Mouse (Mus musculus) adrenal gland, postnatal 4 days (tissue): ENCODE data around the gene Olfr1046. TPM values are rescaled to one million over a fixed set of nuclear protein-coding genes. Genes with fewer than 3 reads are reported as not detected.
"Not testable (repeated sequence)": the region's sequence is repeated elsewhere in the genome, so short reads cannot be mapped to it uniquely, and the experiment has no call there.

Experiments used
- DNase-seq, 2 experiments: peaks; one replicate each; pipeline ENCODE4 v3.0.0; 2021 to 2022; ENCODE audit warnings: low spot score in 2 of 2, mixed read lengths in 2 of 2
- long read RNA-seq, 2 experiments: library from polyadenylated mRNA; stranded (forward); transcript quantifications; one replicate each; pipeline ENCODE4 v2.0.0; 2021
- total RNA-seq, 2 experiments: library from RNA; stranded (reverse); gene quantifications; 2 replicates each; pipeline ENCODE4 v1.2.3; 2021

Gene Olfr1046
- total RNA-seq = not detected
- long read RNA-seq, experiment 1 = 0 reads
- long read RNA-seq, experiment 2 = 0 reads

DNA sequence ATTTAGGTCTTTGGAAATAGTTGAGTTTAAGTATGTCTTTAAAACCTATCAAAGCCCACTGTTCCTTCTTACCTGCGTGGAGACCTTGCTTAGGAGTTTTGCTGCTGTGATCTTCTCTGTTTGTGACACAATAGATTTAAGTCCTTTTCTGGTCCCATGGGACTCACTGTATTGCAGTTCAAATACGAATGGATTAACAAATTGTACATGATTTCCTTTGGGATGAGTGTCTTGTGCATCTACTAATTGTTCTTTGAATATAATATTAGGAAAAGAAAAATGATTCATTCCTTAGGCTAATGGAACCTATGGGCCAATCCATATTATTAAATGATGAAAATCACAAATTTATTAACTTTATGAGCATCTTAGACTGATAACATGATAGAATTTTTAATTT is at the start of gene Olfr1046:
Gene Olfr1046 (minus strand): TSS at position 101 of the 400 bp plus-strand sequence.
- no peak for DNase-seq

DNA sequence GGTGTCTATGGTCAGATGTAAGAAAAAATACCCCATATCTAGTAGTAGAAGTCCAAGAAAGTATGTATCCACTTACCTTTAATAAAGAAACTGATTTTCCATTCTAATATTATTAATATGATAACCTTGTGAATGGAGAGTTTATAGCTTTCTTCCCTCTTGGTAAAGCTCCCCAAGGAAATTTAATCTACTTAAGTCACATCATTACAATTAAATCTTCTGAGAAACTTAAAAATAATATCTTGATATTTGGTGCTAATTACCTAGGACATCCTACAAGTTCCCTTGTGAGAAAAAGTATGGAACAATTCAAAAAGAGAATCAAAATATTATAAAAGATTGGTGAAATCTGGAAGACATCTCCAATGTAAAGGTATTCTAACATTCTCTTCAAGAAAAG is 39.1 kb upstream of the Olfr1046 start, which contains the start of gene Olfr1049:
Gene Olfr1049 (minus strand): TSS at position 101 of the 400 bp plus-strand sequence.
- not testable (repeated sequence) for DNase-seq

DNA sequence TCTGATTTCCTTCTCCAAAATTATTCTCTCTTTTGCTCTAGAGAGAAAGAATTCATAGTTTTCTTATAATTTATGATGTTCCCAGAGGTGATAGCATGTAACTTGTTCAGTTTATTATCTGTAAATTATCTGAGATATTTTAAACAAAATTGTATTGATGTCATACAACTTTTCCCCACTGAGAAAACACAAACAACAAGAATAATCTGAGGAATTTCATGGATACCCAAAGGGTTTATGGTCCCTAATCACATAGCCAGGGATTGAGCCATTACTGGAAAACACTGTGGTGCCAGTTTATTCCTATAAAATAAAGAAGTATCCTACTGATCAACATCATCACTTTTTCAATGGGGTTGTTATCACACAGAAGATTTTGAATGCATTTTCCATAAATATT is 21.1 kb upstream of the Olfr1046 start, which contains the start of gene Olfr1048:
Gene Olfr1048 (minus strand): TSS at position 101 of the 400 bp plus-strand sequence.
- DNase-seq = no peak

DNA sequence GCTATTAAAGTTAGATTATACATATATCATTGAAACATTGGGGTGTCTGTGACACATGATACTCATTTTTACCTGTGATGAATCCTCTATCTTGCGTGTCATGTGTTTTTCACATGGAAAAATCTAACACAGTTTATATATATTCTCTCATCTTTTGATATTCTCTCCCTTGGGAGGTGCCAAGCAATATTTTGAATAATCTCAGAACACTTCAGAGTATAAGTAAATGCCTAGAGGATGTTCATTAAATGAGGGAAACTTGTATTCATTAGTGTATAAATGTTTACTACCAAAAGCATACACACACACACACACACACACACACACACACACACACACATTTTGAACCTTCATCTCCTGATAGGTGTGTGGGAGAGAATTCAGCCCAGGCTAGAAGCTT is 12.2 kb upstream of the Olfr1046 start, which contains the start of gene Olfr1047:
Gene Olfr1047 (minus strand): TSS at position 101 of the 400 bp plus-strand sequence.
- no peak for DNase-seq

DNA sequence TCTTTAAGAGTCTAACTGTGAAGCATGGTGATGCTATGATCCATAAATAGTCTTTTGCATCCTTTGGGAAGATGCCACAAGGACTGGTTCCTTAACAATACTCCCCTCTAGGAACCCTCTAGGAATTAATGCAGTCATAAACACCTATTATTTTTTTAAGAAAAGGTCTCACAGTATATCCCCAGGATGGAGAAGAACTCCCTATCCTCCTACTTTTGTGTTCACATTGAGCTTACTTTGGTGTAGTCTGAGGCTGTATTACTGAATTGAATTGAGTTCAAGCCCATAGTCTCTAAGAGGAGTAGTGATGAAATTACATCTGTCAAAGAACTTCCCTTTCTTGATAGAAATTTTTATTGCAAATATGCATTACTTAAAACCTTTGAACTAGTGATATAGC is 16.2 kb downstream of the Olfr1046 start, which contains the start of gene Olfr1045:
Gene Olfr1045 (minus strand): TSS at position 101 of the 400 bp plus-strand sequence.
- DNase-seq = no peak

DNA sequence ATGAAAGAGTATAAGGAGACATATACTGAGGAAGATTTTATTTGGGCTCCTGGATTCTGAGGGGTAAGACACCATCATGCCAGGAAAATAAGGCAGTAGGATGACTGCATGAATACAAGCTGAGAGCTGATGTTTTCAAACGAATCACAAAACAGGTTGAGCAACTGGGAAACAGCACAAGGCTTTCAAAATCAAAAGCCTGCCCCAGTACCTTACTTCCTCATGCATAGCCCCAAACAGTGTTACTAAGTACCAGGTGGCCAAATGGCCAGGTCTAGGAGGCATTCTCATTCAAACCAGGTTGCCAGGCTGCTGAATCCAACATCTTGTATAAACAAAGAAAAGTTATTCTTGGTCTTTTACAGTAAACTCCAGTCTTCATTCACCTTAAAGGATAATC is 23.3 kb downstream of the Olfr1046 start:
- no peak for DNase-seq

DNA sequence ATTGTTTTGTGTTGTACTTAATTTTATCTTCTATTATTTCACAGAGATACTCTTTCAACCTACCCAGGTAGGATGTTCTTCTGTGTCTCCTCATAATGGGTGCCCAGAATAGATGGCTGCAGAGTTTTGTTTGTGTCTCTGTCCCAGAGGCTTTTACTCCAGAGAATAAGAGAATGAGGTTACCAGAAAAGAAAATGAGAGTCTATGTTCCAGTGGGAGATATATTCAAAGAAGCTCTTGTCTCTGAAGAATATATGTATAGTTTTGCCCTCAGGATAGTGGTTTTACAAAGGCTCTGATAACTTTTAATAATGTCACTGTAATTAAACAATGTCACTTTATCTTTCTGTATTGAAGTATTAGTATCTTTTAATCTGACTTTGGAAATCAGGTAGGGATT is 33.5 kb downstream of the Olfr1046 start, which contains the start of gene Olfr52:
Gene Olfr52 (minus strand): TSS at position 101 of the 400 bp plus-strand sequence.
- DNase-seq = no peak

DNA sequence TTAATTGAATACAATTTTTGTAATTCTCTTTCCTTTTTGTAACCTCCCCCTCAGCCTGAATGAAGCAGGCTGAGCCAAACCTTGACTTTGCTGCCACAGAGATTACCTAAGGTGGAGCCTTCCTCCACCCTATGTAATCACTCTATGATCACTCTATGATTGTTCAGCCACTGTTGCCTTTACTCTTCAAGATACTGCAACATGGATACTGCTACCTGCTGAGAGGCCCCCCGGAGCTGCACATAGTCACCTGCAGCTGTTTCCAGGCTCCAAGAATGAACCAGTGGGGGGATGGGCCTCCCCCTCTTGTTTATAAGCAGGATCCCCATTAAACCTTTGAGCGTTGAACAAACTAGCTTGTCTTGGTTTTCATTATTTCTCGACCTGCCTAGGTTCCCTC is 39.2 kb downstream of the Olfr1046 start:
- no peak for DNase-seq

DNA sequence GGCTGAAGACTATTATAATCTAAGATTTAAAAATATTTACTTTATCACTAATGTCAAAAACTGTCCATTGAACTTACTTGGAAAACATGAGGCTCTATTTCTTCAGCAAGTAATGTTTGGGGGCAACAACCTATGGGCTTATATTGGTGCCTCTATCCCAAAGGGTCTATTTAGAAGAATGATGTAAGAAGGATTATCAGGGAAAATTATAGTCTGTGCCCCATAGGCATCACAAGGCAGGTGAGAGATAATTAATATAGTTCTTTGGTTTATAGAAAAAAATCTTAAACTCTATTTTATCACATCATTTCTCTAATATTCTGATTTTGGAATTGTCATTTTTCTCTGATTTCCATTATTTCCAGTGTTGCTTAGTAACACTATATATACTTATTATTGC is 41.4 kb downstream of the Olfr1046 start, which contains the start of gene Olfr1044:
Gene Olfr1044 (minus strand): TSS at position 101 of the 400 bp plus-strand sequence.
- no peak for DNase-seq

DNA sequence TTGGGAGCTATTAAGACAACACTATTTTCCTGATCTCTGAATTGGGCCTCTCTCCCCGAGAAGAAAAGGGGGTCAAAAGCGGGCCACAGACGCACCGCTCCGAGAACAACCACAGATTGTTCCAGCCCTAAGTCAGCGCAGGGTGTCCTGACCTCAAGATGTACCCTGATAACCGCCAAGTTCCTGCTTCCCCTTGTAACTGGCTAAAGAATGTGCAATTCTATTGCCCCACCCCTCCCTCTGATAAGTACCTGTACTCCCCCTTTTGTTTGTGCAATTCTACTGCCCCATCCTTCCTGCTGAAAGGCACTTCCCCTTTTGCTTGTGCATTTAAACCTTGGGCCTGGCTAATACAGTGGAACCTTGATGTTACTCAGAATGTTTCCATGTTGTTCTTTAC is 43.7 kb downstream of the Olfr1046 start:
- not testable (repeated sequence) for DNase-seq

DNA sequence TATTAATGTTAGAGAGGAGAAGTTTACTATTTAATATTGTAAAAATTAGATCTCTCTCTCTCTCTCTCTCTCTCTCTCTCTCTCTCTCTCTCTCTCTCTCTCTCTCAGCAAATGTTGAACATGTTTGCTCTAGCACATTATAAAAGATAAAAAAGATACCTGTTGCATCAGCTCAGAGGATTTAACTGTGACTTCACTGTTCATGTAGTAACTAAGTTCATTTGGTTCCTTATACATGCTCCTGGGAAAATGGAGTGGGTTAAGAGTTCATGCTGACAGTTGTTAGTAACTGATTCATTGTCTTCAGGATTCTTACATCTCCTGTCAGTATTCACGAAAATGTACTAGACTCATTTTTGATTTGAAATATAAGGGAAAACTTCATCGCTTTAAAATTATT is 51.7 kb downstream of the Olfr1046 start, which contains the start of gene Olfr1043:
Gene Olfr1043 (minus strand): TSS at position 101 of the 400 bp plus-strand sequence.
- DNase-seq = no peak

Other genes with a start within 250 kb of the Olfr1046 start
- not detected for gene Olfr1029, start 245.4 kb downstream of the Olfr1046 start, total RNA-seq
- not detected for gene Olfr1030, start 240.0 kb downstream of the Olfr1046 start, total RNA-seq
- not detected for gene Olfr1031, start 229.0 kb downstream of the Olfr1046 start, total RNA-seq
- gene Olfr1032, start 213.8 kb downstream of the Olfr1046 start, total RNA-seq = not detected
- 1 to 10 TPM; 3.2 to 6.0 TPM for gene Olfr1033, start 198.7 kb downstream of the Olfr1046 start, total RNA-seq
- gene Olfr1034, start 173.5 kb downstream of the Olfr1046 start, total RNA-seq = under 1 TPM; 0.11 to 0.31 TPM
- gene Olfr1036, start 145.3 kb downstream of the Olfr1046 start, total RNA-seq = not detected
- not detected for gene Olfr1037, start 131.9 kb downstream of the Olfr1046 start, total RNA-seq
- gene Olfr1039, start 83.4 kb downstream of the Olfr1046 start, total RNA-seq = not detected
- not detected for gene Olfr1040, start 72.6 kb downstream of the Olfr1046 start, total RNA-seq
- not detected for gene Olfr1042, start 57.5 kb downstream of the Olfr1046 start, total RNA-seq
- not detected for gene Olfr1043, start 51.8 kb downstream of the Olfr1046 start, total RNA-seq
- gene Olfr1044, start 41.5 kb downstream of the Olfr1046 start, total RNA-seq = not detected
- gene Olfr52, start 33.6 kb downstream of the Olfr1046 start, total RNA-seq = not detected
- not detected for gene Olfr1045, start 16.3 kb downstream of the Olfr1046 start, total RNA-seq
- gene Olfr1047, start 12.1 kb upstream of the Olfr1046 start, total RNA-seq = not detected
- not detected for gene Olfr1048, start 21.0 kb upstream of the Olfr1046 start, total RNA-seq
- gene Olfr1049, start 39.0 kb upstream of the Olfr1046 start, total RNA-seq = not detected
- not detected for gene Olfr1051, start 59.8 kb upstream of the Olfr1046 start, total RNA-seq
- not detected for gene Olfr1052, start 73.1 kb upstream of the Olfr1046 start, total RNA-seq
- not detected for gene Olfr1053, start 96.0 kb upstream of the Olfr1046 start, total RNA-seq
- gene Olfr1054, start 116.1 kb upstream of the Olfr1046 start, total RNA-seq = not detected
- not detected for gene Olfr1055, start 131.0 kb upstream of the Olfr1046 start, total RNA-seq
- gene Olfr1056, start 143.2 kb upstream of the Olfr1046 start, total RNA-seq = not detected
- gene Olfr1057, start 159.1 kb upstream of the Olfr1046 start, total RNA-seq = not detected
- not detected for gene Olfr1058, start 169.2 kb upstream of the Olfr1046 start, total RNA-seq
- gene Olfr1061, start 194.7 kb upstream of the Olfr1046 start, total RNA-seq = not detected
- gene Olfr1062, start 207.4 kb upstream of the Olfr1046 start, total RNA-seq = not detected
- gene Olfr1065, start 231.3 kb upstream of the Olfr1046 start, total RNA-seq = not detected
- not detected for gene Olfr1066, start 237.0 kb upstream of the Olfr1046 start, total RNA-seq